Mouse (Mus musculus): ENCODE measurements around the gene Atg9a. TPM values are rescaled to one million over a fixed set of nuclear protein-coding genes. Genes with fewer than 3 reads are reported as not detected.

Atg9a gene
- total RNA-seq, 2 experiments from 2014 or later = 134 to 137 TPM

DNA sequence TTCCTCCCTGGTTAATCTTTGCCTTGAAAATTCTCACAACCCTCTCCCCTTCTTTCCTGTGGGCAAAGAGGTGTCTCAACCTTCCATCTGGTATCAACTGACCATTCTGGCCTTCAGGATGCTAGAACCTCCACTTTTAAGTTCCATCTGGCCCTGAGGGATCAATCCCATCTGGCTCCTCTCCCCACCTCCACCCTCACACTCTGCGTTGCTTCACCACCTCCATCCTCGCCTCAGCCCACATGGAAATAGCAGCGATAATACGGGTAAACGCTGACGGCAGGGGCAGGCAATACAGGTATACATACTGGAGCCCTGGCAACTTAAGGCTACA, 25.9 kb upstream of the Atg9a start:
- DNase-seq (ENCODE audit: low spot score in 2 of 2) = peak; percentile 38 to 65
- intact Hi-C loops (cut with DNase I) = no loop called here

- DNase-seq (ENCODE audit: low spot score in 2 of 2) = no peak
- intact Hi-C loops (cut with DNase I) = no loop called here
Measured at GRCm38 (mm10) chr1:75216797-75217585, 25.0 kb upstream of the Atg9a start.

- intact Hi-C loops (cut with DNase I) = no loop called here
- DNase-seq (ENCODE audit: low spot score in 2 of 2) = no peak
Measured at GRCm38 (mm10) chr1:75215785-75216184, 23.8 kb upstream of the Atg9a start.

DNA sequence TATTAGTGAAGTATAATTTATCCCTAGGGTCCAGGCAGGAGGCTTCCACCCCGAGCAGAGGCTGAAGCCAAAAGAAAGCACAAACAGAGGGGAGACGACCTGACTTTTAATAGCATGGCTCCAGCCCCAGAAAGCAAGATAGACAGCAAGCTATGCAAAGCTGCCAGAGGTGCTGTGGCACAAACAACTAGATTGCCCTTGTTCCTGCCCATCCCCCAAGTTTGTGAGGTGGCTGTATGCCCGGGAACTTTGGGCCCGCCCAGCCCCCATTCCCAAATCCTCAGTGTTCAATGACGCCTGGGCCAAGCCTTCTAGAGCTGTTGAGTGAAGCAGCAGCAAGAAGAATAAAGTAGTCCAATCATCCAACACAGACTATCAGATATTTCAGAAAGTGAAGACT, 22.9 kb upstream of the Atg9a start:
- intact Hi-C loops (cut with DNase I) = no loop called here
- peak; percentile 41 to 69 for DNase-seq (ENCODE audit: low spot score in 2 of 2)

DNA sequence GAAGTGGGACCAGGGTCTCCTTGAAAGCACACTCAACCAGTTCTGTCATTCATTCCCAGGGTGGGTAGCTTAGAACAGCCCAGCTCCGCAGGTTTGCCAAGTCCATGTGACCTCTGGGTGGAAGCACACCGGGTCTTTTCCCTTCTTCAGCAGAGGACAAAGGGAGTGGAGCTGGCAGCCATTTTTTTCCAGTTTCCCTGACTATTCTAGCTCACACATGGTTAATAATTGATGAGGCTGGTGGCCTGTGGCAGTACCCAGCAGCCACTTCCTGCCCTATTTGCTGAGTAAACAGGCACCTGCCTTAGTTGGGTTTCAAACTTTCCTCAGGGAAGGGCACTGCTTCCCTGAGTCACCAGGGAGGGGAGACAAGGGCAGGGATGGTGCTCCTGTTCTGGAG, 22.4 kb upstream of the Atg9a start:
- intact Hi-C loops (cut with DNase I) = no loop called here
- DNase-seq (ENCODE audit: low spot score in 2 of 2) = no peak

DNA sequence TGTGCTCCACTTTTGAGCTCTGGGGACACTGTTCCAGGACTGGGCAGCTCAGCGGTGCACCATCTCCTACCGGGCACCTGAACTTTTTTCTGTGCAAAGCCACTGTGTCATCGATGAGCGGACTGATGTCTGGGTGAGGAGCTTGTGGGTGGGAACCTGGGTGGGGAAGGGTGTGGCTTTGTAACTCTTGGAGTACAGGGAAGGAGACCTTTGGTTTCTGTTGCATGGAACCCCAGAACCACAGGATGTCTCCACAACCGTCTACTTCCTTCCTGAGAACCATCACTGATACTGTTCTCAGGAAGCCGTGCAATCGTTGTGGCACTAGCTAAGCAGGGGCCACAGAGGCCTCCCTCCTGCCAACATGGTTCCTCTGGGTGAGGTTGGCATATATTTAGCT, 21.1 kb upstream of the Atg9a start:
- DNase-seq (ENCODE audit: low spot score in 2 of 2) = no peak
- intact Hi-C loops (cut with DNase I) = no loop called here

- intact Hi-C loops (cut with DNase I) = no loop called here
- no peak for DNase-seq (ENCODE audit: low spot score in 2 of 2)
Measured at GRCm38 (mm10) chr1:75212542-75212941, 20.5 kb upstream of the Atg9a start.

DNA sequence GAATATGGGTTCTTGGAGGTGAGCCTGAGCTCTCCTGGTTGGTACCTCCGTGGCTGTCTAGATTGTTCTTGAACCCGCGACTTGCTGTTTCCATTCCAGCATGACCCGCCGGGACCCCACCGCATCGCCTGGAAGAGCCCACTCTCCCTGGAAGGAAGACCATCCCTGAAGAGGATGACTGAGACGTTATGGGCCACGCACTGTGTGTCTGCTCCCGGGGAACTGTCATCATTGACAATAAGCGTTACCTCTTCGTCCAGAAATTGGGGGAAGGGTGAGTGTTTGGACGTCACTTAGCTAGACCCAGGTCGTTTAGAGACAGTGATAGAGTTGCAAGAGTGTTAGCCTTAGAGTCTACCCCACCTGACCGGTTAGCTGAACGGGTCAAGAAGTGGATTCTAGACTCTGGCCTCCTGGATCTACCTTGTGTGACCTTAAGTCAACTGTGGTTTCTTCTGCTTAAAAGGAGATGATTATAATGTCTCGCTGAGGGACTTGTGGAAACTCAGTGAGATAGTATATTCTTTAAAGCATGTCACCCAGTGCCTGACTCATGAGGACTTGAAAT, 19.2 kb upstream of the Atg9a start:
- DNase-seq (ENCODE audit: low spot score in 2 of 2) = no peak
- intact Hi-C loops (cut with DNase I) = loop anchor here (2.0 kb wide), 2 partner anchors 18 to 26 kb away; partner anchors contain the start of genes Ankzf1, Atg9a and Dnajb2

- DNase-seq (ENCODE audit: low spot score in 2 of 2) = peak; percentile 96 to 98
- intact Hi-C loops (cut with DNase I) = loop anchor here (2.0 kb wide), 2 partner anchors 18 to 26 kb away; partner anchors contain the start of genes Ankzf1, Atg9a and Dnajb2
Measured at GRCm38 (mm10) chr1:75210136-75211087, 18.4 kb upstream of the Atg9a start, which contains the start of the genes Glb1l and Stk16. TSS of gene Glb1l (minus strand) at chr1:75210813. TSS of gene Stk16 (plus strand) at chr1:75210838.

DNA sequence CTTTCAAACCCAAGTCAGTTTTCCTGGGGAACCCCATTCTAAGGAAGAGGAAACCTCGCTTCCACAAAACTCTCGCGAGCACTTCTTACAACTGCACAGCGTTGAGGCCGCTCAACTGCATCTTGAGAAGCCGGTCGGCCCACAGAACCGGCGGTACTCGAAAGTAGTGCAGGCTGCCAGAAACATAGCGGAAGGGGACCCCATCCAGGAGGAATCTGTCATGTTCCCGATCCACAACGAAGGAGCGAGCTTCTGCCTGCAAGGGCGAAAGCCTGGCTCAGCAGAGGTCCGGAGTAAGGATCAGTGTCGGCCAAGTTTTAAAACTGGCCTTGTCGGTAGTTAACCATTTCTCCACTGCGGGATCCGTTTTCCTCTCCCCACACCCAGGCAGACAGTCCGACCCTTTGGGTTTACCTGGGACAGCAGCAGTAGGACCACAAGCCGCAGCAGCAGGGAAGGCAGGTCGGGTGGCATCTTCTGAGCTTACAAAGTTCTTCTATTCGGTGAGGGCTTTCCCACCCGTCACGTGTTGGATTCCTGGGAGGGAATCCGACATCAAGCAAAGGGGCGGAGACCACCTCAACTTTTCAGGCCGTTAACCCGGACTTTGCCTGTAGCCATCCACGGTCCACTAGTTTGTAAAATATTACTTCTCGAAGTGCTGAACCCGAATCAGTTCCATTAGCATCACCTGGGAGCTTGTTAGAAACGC, 17.1 kb upstream of the Atg9a start:
- no peak for DNase-seq (ENCODE audit: low spot score in 2 of 2)
- intact Hi-C loops (cut with DNase I) = no loop called here

- no peak for DNase-seq (ENCODE audit: low spot score in 2 of 2)
- intact Hi-C loops (cut with DNase I) = no loop called here
Measured at GRCm38 (mm10) chr1:75201236-75201635, 9.2 kb upstream of the Atg9a start.

GRCm38 (mm10) chr1:75192452-75192851, 456 bp upstream of the Atg9a start:
- intact Hi-C loops (cut with DNase I) = loop anchor here (2.0 kb wide), 1 partner anchor 18 kb away; the partner anchor contains the start of genes Glb1l and Stk16
- peak; percentile 36 to 56 for DNase-seq (ENCODE audit: low spot score in 2 of 2)

DNA sequence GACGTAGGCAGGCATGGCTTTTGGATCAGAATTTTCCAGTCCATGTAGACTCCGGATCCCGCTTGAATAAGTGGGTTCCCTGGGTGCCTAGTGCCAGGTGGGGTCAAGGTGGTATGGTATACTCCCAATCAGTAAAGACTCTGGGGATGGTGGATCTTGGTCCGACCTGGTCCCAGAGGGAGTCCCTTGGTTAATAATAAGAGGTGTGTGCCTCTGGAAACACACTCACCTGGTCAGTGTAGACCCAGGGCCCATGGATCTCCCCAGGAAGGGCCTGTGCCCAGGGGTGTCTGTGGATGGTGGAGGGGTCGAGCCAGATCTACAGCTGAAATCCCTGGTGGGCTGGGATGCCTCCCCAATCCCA, 756 bp downstream of the Atg9a start:
- DNase-seq (ENCODE audit: low spot score in 2 of 2) = no peak
- intact Hi-C loops (cut with DNase I) = no loop called here

DNA sequence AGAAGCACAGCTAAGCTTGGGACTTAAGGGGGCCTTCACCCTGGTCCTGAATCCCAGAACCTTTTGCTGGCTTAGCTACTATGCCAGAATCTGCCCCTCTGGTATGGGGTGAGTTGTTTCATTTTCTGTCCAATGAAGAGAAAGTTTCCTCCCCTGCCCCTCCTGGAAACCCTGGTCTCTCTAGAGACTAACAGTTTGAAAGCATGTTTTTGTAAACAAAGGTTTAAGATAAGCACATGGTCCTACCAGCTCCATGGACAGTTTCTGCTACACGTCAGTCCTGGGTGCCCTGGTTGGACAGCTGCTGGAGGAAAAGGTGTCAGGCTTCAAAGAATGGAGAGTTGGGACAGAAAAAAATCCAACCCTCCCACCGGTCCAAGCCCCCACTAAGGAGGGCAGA, 1.4 kb downstream of the Atg9a start:
- no peak for DNase-seq (ENCODE audit: low spot score in 2 of 2)
- intact Hi-C loops (cut with DNase I) = no loop called here

GRCm38 (mm10) chr1:75187914-75188483, 4.0 kb downstream of the Atg9a start:
- intact Hi-C loops (cut with DNase I) = no loop called here
- DNase-seq (ENCODE audit: low spot score in 2 of 2) = no peak

- no peak for DNase-seq (ENCODE audit: low spot score in 2 of 2)
- intact Hi-C loops (cut with DNase I) = no loop called here
Measured at GRCm38 (mm10) chr1:75187126-75187525, 4.9 kb downstream of the Atg9a start.

DNA sequence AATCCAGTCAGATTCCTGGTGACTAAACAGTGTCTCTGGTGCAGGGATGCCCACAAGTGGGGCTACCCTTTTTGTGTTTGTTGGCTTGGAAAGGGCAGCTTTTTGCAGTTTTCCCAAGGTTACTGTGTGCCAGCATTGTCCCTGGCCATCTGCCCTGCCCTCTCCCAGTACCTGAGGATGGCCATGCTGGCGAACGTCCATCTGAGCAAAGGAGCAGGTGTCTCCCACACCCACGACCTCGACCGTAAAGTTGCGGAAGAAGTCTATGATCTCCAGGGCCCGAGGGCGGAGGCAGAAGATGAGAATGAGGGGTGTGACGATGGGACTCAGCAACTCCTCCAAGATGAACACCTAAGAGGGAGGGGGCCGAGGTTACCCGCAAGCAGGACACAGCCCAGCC, 6.5 kb downstream of the Atg9a start:
- no peak for DNase-seq (ENCODE audit: low spot score in 2 of 2)
- intact Hi-C loops (cut with DNase I) = no loop called here

- intact Hi-C loops (cut with DNase I) = no loop called here
Measured at GRCm38 (mm10) chr1:75182160-75182559, 9.8 kb downstream of the Atg9a start.

DNA sequence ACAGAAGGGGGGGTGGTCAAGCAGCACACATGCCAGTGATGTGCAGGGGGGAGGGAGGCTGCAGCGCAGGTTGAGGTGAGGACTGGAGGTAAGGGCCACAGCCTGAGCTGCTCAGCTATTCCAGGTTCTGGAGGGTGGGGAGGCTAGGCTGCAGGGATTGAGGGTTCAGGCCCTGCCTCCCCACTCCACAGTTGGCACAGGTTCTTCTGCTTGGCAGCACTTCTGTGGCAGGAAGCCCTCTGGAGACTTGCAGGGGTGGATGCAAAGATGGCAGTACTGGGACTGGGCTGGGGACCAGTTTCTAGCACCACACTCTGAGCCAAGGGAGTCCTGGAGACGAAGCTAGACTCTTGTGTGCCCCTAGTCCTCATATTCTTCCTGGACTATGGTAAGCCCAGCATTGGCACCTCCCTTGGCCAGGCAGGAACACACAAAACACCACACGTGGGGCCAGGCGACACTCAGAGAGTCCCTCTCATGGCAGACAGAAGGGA, 10.6 kb downstream of the Atg9a start:
- intact Hi-C loops (cut with DNase I) = no loop called here
- DNase-seq (ENCODE audit: low spot score in 2 of 2) = no peak

More at GRCm38 (mm10) chr1:75182160-75182559, 9.8 kb downstream of the Atg9a start:
- DNase-seq (ENCODE audit: low spot score in 2 of 2) = no peak

Data from left cerebral cortex, postnatal 25 days (tissue).